Mouse (Mus musculus) intestine, postnatal 0 days (tissue): ENCODE results near the gene Ak5. TPM values are rescaled to one million over a fixed set of nuclear protein-coding genes. Genes with fewer than 3 reads are reported as not detected.

ENCODE experiments used
- ATAC-seq: fragments of 200-750 bp; cut with Nextera tagmentation; 2 replicates; pipeline ENCODE4 v1.8.0; 2017; ENCODE audit warnings: mild to moderate bottlenecking, moderate TSS enrichment, moderate library complexity
- H3K27ac ChIP-seq: fragments of 300-500 bp; sonication (generic); 2 replicates; pipeline ENCODE4 v1.5.1; 2014; ENCODE audit warnings: mild to moderate bottlenecking, low read depth, low read length, moderate library complexity
- H3K27me3 ChIP-seq: fragments of 300-500 bp; sonication (generic); replicated peaks from 2 replicates; pipeline ENCODE4 v1.6.1; 2014; ENCODE audit warnings: low read length, mixed read lengths; ENCODE audit not compliant: control insufficient read depth, insufficient read depth
- H3K36me3 ChIP-seq: fragments of 300-500 bp; sonication (generic); 2 replicates; pipeline ENCODE4 v1.6.1; 2014; ENCODE audit warnings: mild to moderate bottlenecking, moderate library complexity; ENCODE audit not compliant: control insufficient read depth, insufficient read depth
- H3K4me1 ChIP-seq: fragments of 300-500 bp; sonication (generic); replicated peaks from 2 replicates; pipeline ENCODE4 v1.6.1; 2014; ENCODE audit warnings: antibody characterized with exemption, low read length, mixed read lengths; ENCODE audit not compliant: control insufficient read depth, insufficient read depth
- H3K4me2 ChIP-seq: fragments of 300-500 bp; sonication (generic); replicated peaks from 2 replicates; pipeline ENCODE4 v1.6.1; 2014; ENCODE audit warnings: low read depth, mild to moderate bottlenecking, moderate library complexity
- H3K4me3 ChIP-seq: fragments of 300-500 bp; sonication (generic); 2 replicates; pipeline ENCODE4 v1.5.1; 2014; ENCODE audit warnings: low read depth, low read length
- H3K9ac ChIP-seq: fragments of 300-500 bp; sonication (generic); 2 replicates; pipeline ENCODE4 v1.6.1; 2014; ENCODE audit warnings: mild to moderate bottlenecking, low read depth, low read length
- H3K9me3 ChIP-seq: fragments of 300-500 bp; sonication (generic); 2 replicates; pipeline ENCODE4 v1.6.1; 2016; ENCODE audit warnings: mixed run types; ENCODE audit not compliant: control insufficient read depth
- CTCF ChIP-seq: sonication (generic); IDR thresholded peaks from 2 replicates; pipeline ENCODE4 v1.5.1; 2016; ENCODE audit warnings: low read depth, mild to moderate bottlenecking, control low read depth, antibody characterized with exemption, moderate library complexity
- WGBS: fragments of 180-500 bp; shearing (Covaris S2); extraction: QIAGEN DNeasy Blood & Tissue Kit; methylation state at CpG from one replicate; pipeline ENCODE4 v1.1.7; 2014; 5-methylcytosine and 5-hydroxymethylcytosine counted together
- polyA plus RNA-seq: library from polyadenylated mRNA; unstranded; fragments of >200 nt; fragmentation: Nextera tagmentation; extraction: Ambion mirVana; gene quantifications from 2 replicates; pipeline ENCODE4 v1.2.1, GENCODE M21; 2015

Gene Ak5
- polyA plus RNA-seq, 1 experiment from 2014 or later = 0.33 TPM

- no peaks in the 10 kb centered on the region for H3K27me3 ChIP-seq
- H3K4me2 ChIP-seq = no peak overlapping the region
- no peak overlapping the region for H3K9ac ChIP-seq
- no peaks in the 10 kb centered on the region for H3K9me3 ChIP-seq
- H3K36me3 ChIP-seq = peaks cover 14% of the 10 kb centered on the region
- no peak for ATAC-seq
- no peak for TF ChIP-seq CTCF
- H3K4me1 ChIP-seq = no peaks in the 10 kb centered on the region
- WGBS = 93% methylated on average over 7 of the region's 7 CpGs
- H3K27ac ChIP-seq = no peak overlapping the region
- no peak overlapping the region for H3K4me3 ChIP-seq
Measured at GRCm38 (mm10) chr3:152432677-152433076, 235.5 kb downstream of the Ak5 start.

- no peak overlapping the region for H3K27ac ChIP-seq
- 92% methylated on average over 8 of the region's 8 CpGs for WGBS
- no peaks in the 10 kb centered on the region for H3K9me3 ChIP-seq
- H3K4me2 ChIP-seq = no peak overlapping the region
- H3K36me3 ChIP-seq = peaks cover 22% of the 10 kb centered on the region
- H3K27me3 ChIP-seq = no peaks in the 10 kb centered on the region
- H3K9ac ChIP-seq = no peak overlapping the region
- no peak for ATAC-seq
- TF ChIP-seq CTCF = no peak
- no peak overlapping the region for H3K4me3 ChIP-seq
- H3K4me1 ChIP-seq = no peaks in the 10 kb centered on the region
Measured at GRCm38 (mm10) chr3:152428925-152429324, 239.2 kb downstream of the Ak5 start.

Other genes starting within 250 kb of the Ak5 start
- gene Pigk, start 45.7 kb upstream of the Ak5 start, polyA plus RNA-seq = 33.7 and 35.5 TPM in 2 replicates